Mouse (Mus musculus) adrenal gland, postnatal 36 days (tissue): ENCODE data around the gene Fbxo24. TPM values are rescaled to one million over a fixed set of nuclear protein-coding genes. Genes with fewer than 3 reads are reported as not detected.
A peak's percentile ranks its signal among the peaks of the same experiment; 100 is the strongest.

ENCODE experiments used
- DNase-seq, 2 experiments: peaks; one replicate each; pipeline ENCODE4 v3.0.0; 2021; ENCODE audit warnings: mixed read lengths in 1 of 2
- total RNA-seq, 2 experiments: library from RNA; stranded (reverse); gene quantifications; 2 replicates each; pipeline ENCODE4 v1.2.3; 2021

Gene Fbxo24
- total RNA-seq, 2 experiments from 2014 or later: 0.93 to 1.7 TPM

GRCm38 (mm10) chr5:137600619-137601364 lies 28.0 kb downstream of the Fbxo24 start, which contains the start of gene Mospd3:
Gene Mospd3 (minus strand): TSS chr5:137601058.
- peak; percentile 97 for DNase-seq

DNA sequence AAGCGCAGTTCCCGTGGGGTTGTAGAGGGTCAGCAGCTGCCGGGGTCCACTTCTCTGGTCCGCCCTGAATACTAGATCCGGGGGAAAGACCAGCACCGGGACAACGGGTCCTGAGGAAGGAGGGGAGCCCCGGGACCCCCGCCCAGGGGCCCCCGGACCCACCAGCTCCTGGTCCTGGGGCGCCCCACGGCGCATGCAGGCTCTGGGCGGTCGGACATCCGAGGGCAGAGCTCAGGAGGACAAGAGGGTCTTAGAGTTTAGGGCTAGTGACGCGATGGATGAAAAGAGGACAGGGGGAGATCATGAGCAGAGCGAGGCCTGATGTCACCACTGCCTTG lies 28.6 kb downstream of the Fbxo24 start:
- DNase-seq: no peak

DNA sequence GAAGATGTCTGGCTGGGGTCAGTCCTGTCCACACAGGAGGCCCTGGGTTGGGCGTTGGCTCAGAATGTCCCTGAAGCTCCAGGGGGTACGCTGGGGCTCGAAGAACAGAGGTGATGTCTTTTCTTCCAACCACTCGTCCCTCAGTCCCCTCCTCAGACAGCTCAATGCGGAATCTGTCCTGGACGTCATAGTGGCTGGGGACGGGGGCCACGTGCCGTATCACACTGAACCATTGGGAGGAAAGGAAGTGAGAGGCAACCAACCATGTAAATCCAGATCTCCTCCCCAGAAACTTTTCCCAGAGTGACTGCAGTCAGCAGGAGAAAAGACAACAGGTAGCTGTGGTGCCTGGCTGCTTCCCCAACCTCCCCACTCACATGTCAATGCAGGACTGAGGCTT lies 29.2 kb downstream of the Fbxo24 start:
- DNase-seq: no peak

GRCm38 (mm10) chr5:137598100-137598826 lies 30.5 kb downstream of the Fbxo24 start:
- no peak for DNase-seq

DNA sequence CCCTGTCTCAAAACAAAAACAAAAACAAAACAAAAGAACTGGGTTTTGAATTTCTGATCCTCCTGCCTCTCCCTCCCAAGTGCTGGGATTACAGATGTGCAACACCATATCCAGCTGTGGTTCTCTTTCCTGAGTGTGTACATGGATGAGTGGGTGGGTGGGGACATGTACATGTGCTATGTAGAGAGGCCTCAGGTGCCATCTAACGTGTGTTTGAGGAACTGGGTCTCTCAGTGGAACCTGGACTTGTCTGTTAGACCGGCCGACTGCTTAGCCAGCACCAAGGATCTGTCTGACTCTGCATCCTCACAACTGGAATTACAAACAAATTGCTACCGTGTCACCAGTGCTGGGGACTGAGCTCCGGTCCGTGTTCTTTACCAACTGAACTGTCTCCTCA lies 31.2 kb downstream of the Fbxo24 start:
- DNase-seq: no peak

GRCm38 (mm10) chr5:137596601-137597261 lies 32.1 kb downstream of the Fbxo24 start:
- no peak for DNase-seq

DNA sequence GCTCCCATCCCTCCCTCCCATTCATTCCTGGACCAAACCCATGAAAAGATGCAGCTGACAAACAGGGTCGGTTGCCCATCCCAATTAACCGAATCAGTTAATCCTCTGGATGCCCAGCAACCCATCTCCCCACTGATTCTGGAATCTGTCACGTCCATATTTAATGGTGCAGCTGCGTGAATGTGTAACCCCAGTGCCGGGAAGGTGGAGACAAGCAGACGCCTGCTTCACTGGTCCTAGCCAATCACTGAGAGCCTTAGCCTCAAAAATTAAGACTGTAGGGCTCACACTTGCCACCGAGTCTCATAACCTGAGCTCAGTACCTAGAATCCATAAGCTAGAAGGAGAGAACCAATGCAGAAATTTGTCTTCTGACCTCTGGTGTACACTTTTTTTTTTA lies 32.9 kb downstream of the Fbxo24 start:
- DNase-seq: no peak

DNA sequence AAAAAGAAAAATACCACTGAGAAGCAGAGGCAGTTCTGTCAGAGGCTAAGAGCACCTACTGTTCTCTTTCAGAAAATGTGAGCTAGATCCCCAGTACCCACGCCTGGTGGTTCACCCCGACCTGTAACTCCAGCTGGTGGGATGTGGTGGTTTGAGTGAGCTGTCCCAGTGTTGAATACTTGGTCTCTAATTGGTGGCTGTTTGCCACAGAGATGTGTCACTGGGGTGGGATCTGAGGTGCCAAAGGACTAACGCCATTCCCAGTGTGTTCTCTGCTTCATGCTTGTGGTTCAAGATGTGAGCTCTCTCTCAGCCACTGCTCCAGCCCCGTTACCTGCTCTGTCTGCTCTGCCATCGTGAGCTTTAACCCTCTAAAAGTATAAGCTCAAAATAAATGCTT lies 38.3 kb downstream of the Fbxo24 start:
- DNase-seq: no peak

DNA sequence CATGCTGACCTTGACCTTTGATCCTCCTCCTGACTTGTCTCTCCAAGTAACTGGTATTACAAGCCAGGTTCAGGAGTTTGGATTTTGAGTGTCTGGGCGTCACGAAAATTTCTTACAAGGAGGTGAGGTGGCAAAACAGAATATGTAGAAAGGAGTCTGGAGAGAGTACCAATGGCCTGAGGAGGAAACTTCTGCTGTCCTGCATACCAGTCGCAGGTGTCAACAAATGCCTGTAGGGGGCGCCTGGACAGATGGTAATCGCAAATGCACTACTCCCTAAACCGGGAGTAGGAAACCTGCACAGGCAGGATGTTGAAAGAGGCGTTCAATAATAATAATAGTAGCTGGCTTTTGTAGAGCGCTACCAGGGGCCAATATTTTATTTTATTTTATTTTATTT lies 43.8 kb downstream of the Fbxo24 start:
- peak; percentile 81 to 84 for DNase-seq

DNA sequence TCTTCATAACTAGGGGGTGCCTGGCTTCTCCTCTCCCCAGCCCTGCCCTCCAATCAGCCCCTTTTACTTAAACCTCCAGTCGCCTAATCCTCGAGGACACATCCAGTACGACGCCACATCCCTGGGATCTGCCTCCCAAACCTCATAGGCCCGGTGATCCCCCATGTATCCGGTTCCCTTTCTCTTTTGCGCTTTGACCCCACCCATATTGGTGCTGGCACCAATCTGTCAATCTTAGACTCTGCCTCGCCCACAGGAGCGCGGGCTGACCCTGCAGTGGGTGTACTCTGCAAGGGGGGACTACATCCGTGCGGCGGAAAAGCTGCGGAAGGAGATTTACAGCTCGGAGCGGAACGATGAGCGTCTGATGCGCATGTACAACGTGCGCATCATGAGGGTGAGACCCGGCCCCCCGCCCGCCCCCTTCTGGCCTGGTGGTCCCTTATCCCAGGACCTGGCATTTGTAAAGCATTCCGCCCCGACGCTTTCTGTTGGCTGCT lies 45.1 kb downstream of the Fbxo24 start:
- DNase-seq: no peak

DNA sequence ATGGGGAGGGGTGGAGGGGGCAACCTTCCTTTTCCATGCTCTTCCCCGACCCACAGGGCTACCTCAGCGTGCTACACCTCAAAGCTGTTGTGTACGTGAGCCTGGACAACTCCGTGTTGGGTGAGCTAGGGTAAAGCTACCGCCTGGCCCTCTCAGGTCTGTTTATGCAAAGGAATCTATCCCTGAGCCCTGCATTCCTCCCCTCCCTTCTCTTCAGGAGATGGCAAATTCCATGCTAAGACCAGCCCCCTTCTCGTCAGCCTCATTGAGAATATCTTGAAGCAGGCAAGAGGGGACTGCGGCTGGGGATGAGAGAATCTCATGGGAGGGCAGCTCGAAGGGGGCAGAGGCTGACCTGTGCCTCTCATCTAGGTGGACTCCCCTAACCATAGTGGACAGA lies 46.1 kb downstream of the Fbxo24 start:
- DNase-seq: no peak

GRCm38 (mm10) chr5:137580246-137580645 lies 48.6 kb downstream of the Fbxo24 start:
- DNase-seq: no peak

DNA sequence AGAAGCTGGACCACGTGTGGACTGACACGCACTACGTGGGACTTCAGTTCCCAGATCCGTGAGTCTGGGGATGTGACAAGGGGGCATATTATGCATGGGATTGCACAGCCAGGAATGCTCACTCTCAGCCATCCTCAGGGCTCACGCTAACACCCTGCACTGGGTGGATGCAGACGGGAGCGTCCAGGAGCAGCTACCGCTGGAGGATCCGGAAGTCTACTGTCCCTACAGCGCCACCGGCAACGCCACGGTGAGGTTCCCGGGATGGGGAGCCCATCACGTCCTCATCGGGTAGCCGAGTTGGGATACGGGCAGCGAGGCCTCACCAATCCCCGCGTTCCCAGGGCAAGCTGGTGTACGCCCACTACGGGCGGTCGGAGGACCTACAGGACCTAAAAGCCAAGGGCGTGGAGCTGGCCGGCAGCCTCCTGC lies 54.3 kb downstream of the Fbxo24 start:
- DNase-seq: peak; percentile 74 to 76

GRCm38 (mm10) chr5:137570691-137571586 lies 57.9 kb downstream of the Fbxo24 start:
- no peak for DNase-seq

- no peak for DNase-seq
Observed at GRCm38 (mm10) chr5:137570181-137570580, 58.6 kb downstream of the Fbxo24 start.

- DNase-seq: peak; percentile 59 to 77
Observed at GRCm38 (mm10) chr5:137569665-137570064, 59.1 kb downstream of the Fbxo24 start, which contains the start of gene Tfr2. Gene Tfr2 (plus strand): TSS chr5:137569840.

- DNase-seq: no peak
Observed at GRCm38 (mm10) chr5:137569031-137569430, 59.8 kb downstream of the Fbxo24 start.

GRCm38 (mm10) chr5:137568223-137568798 lies 60.5 kb downstream of the Fbxo24 start:
- DNase-seq: peak; percentile 23 to 44

DNA sequence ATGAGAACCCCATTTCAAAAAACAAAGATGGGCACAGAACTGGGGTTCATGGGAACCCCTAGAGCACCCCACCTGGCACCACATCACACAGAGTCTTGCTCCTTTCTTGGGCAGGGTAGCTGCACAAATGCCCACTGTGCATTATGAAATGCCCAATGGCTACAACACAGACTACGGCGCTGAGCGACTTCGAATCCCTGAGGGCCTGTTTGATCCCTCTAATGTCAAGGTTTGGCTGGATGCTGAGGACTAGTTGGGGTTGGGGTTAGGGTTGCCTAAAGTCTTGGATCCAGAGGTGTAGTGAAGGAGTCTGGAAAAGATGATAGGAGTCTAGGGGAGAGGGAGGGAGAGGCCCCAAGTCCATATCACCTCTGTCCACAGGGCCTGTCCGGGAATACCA lies 62.4 kb downstream of the Fbxo24 start:
- no peak for DNase-seq

DNA sequence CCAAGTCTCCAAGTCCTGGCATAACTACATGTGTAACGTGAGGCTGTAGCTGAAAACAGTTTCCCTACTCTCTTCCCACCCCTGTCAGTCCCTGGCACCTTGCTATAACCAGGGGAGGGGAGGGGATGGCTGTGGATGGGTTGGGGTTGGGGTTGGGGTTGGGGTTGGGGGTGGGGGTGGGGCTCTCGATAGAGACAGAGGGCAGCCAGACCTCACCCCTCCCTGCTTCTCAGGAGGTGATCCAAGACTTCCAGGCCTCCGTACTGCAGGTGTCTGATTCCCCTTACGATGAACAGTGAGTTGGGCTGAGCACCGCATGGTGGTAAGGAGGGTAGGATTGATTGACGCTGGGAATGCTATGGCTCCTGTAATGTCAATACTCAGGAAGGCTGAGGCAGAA lies 63.1 kb downstream of the Fbxo24 start:
- DNase-seq: no peak

DNA sequence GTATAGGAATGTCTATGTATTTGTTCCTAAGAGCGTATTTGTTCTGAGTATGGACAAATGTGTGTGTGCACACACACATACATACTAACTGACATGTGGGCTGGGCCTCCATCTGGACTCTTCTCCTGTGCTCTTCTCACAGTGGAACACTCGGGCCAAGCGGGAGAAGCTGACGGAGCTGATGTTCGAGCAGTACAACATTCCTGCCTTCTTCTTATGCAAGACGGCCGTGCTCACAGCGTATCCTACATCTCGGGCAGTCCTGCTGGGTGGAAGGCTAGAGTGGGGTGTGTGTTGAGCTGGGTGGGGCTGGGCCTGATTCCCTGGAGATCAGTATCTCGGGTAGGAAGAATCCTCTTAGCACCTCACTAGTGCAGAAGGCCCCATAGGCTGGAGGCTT lies 65.8 kb downstream of the Fbxo24 start:
- no peak for DNase-seq
